Mouse (Mus musculus): ENCODE results near the gene Szrd1. TPM values are rescaled to one million over a fixed set of nuclear protein-coding genes. Genes with fewer than 3 reads are reported as not detected.

Szrd1 gene
- polyA plus RNA-seq, 1 experiment from 2014 or later, result 24.0 TPM

GRCm38 (mm10) chr4:141176328-141176838 lies 36.8 kb upstream of the Szrd1 start:
- H3K27ac ChIP-seq (replicated peaks in 1 of 2; ENCODE audit: control insufficient read depth in 1 of 2, insufficient read depth in 1 of 2, low read depth in 2 of 2, low read length in 2 of 2), result peak overlapping the region; percentile 12 to 49; a peak in 2 of 4 replicates
- 71% methylated on average over 10 of the region's 10 CpGs for WGBS
- H3K27me3 ChIP-seq (ENCODE audit: control insufficient read depth, insufficient read depth, low read length), result no peaks in the 10 kb centered on the region
- no peak overlapping the region for H3K4me2 ChIP-seq (ENCODE audit: low read length)
- no peak overlapping the region for H3K9ac ChIP-seq (ENCODE audit: low read length)
- H3K4me3 ChIP-seq (ENCODE audit: control insufficient read depth in 1 of 2, insufficient read depth in 1 of 2, low read depth in 1 of 2, low read length in 2 of 2), result no peak overlapping the region
- peaks cover 51% of the 10 kb centered on the region for H3K36me3 ChIP-seq (ENCODE audit: control insufficient read depth, insufficient read depth, low read length)
- no peaks in the 10 kb centered on the region for H3K9me3 ChIP-seq (ENCODE audit: control insufficient read depth, low read length)
- peaks cover 8 to 15% of the 10 kb centered on the region in 2 experiments; a peak in 3 of 4 replicates for H3K4me1 ChIP-seq (ENCODE audit: control insufficient read depth in 2 of 2, insufficient read depth in 2 of 2, low read length in 2 of 2)
- ATAC-seq (ENCODE audit: insufficient number of reproducible peaks, insufficient read depth, low FRiP score, low read depth), result no peak

- 43% methylated on average over 5 of the region's 5 CpGs for WGBS
- Histone ChIP-seq H3K4me3 (ENCODE audit: control insufficient read depth in 1 of 2, insufficient read depth in 1 of 2, low read depth in 1 of 2, low read length in 2 of 2) (no peak overlapping the region), H3K4me1 (ENCODE audit: control insufficient read depth in 2 of 2, insufficient read depth in 2 of 2, low read length in 2 of 2) (peaks cover 8 to 15% of the 10 kb centered on the region in 2 experiments; a peak in 3 of 4 replicates), H3K27me3 (ENCODE audit: control insufficient read depth, insufficient read depth, low read length) (no peaks in the 10 kb centered on the region), H3K36me3 (ENCODE audit: control insufficient read depth, insufficient read depth, low read length) (peaks cover 51% of the 10 kb centered on the region), H3K27ac (replicated peaks in 1 of 2; ENCODE audit: control insufficient read depth in 1 of 2, insufficient read depth in 1 of 2, low read depth in 2 of 2, low read length in 2 of 2) (0 out of 4 replicates have a peak overlapping the region, but pooled peaks have one; percentile 9 to 12), H3K4me2 (ENCODE audit: low read length) (no peak overlapping the region), H3K9ac (ENCODE audit: low read length) (no peak overlapping the region), H3K9me3 (ENCODE audit: control insufficient read depth, low read length) (no peaks in the 10 kb centered on the region)
- ATAC-seq (ENCODE audit: insufficient number of reproducible peaks, insufficient read depth, low FRiP score, low read depth), result no peak
Observed at GRCm38 (mm10) chr4:141175783-141176182, 36.2 kb upstream of the Szrd1 start.

GRCm38 (mm10) chr4:141172121-141172520 lies 32.5 kb upstream of the Szrd1 start:
- Histone ChIP-seq H3K27ac (replicated peaks in 1 of 2; ENCODE audit: control insufficient read depth in 1 of 2, insufficient read depth in 1 of 2, low read depth in 2 of 2, low read length in 2 of 2) (no peak overlapping the region), H3K9me3 (ENCODE audit: control insufficient read depth, low read length) (no peaks in the 10 kb centered on the region), H3K4me2 (ENCODE audit: low read length) (no peak overlapping the region), H3K9ac (ENCODE audit: low read length) (no peak overlapping the region), H3K27me3 (ENCODE audit: control insufficient read depth, insufficient read depth, low read length) (no peaks in the 10 kb centered on the region), H3K36me3 (ENCODE audit: control insufficient read depth, insufficient read depth, low read length) (peaks cover 60% of the 10 kb centered on the region), H3K4me1 (ENCODE audit: control insufficient read depth in 2 of 2, insufficient read depth in 2 of 2, low read length in 2 of 2) (peaks cover 8 to 14% of the 10 kb centered on the region in 2 experiments; a peak in 3 of 4 replicates), H3K4me3 (ENCODE audit: control insufficient read depth in 1 of 2, insufficient read depth in 1 of 2, low read depth in 1 of 2, low read length in 2 of 2) (no peak overlapping the region)
- ATAC-seq (ENCODE audit: insufficient number of reproducible peaks, insufficient read depth, low FRiP score, low read depth), result no peak
- WGBS, result 91% methylated on average over 8 of the region's 8 CpGs

- H3K36me3 ChIP-seq (ENCODE audit: control insufficient read depth, insufficient read depth, low read length), result peaks cover 42% of the 10 kb centered on the region
- H3K9me3 ChIP-seq (ENCODE audit: control insufficient read depth, low read length), result no peaks in the 10 kb centered on the region
- no peak overlapping the region for H3K27ac ChIP-seq (replicated peaks in 1 of 2; ENCODE audit: control insufficient read depth in 1 of 2, insufficient read depth in 1 of 2, low read depth in 2 of 2, low read length in 2 of 2)
- H3K4me1 ChIP-seq (ENCODE audit: control insufficient read depth in 2 of 2, insufficient read depth in 2 of 2, low read length in 2 of 2), result no peaks in the 10 kb centered on the region
- no peak overlapping the region for H3K9ac ChIP-seq (ENCODE audit: low read length)
- H3K27me3 ChIP-seq (ENCODE audit: control insufficient read depth, insufficient read depth, low read length), result no peaks in the 10 kb centered on the region
- ATAC-seq (ENCODE audit: insufficient number of reproducible peaks, insufficient read depth, low FRiP score, low read depth), result no peak
- no peak overlapping the region for H3K4me2 ChIP-seq (ENCODE audit: low read length)
- 97% methylated on average over 3 of the region's 3 CpGs for WGBS
- H3K4me3 ChIP-seq (ENCODE audit: control insufficient read depth in 1 of 2, insufficient read depth in 1 of 2, low read depth in 1 of 2, low read length in 2 of 2), result no peak overlapping the region
Observed at GRCm38 (mm10) chr4:141167156-141167555, 27.6 kb upstream of the Szrd1 start.

- WGBS, result 70% methylated on average over 8 of the region's 8 CpGs
- no peak for ATAC-seq (ENCODE audit: insufficient number of reproducible peaks, insufficient read depth, low FRiP score, low read depth)
Observed at GRCm38 (mm10) chr4:141165744-141166292, 26.2 kb upstream of the Szrd1 start.

GRCm38 (mm10) chr4:141163729-141164128 lies 24.2 kb upstream of the Szrd1 start:
- no peak overlapping the region for H3K4me2 ChIP-seq (ENCODE audit: low read length)
- peaks cover 4 to 11% of the 10 kb centered on the region in 2 experiments for H3K4me1 ChIP-seq (ENCODE audit: control insufficient read depth in 2 of 2, insufficient read depth in 2 of 2, low read length in 2 of 2)
- H3K9ac ChIP-seq (ENCODE audit: low read length), result no peak overlapping the region
- no peak overlapping the region for H3K4me3 ChIP-seq (ENCODE audit: control insufficient read depth in 1 of 2, insufficient read depth in 1 of 2, low read depth in 1 of 2, low read length in 2 of 2)
- WGBS, result 90% methylated on average over 5 of the region's 5 CpGs
- no peak overlapping the region for H3K27ac ChIP-seq (replicated peaks in 1 of 2; ENCODE audit: control insufficient read depth in 1 of 2, insufficient read depth in 1 of 2, low read depth in 2 of 2, low read length in 2 of 2)
- ATAC-seq (ENCODE audit: insufficient number of reproducible peaks, insufficient read depth, low FRiP score, low read depth), result no peak
- H3K27me3 ChIP-seq (ENCODE audit: control insufficient read depth, insufficient read depth, low read length), result no peaks in the 10 kb centered on the region
- no peaks in the 10 kb centered on the region for H3K9me3 ChIP-seq (ENCODE audit: control insufficient read depth, low read length)
- peaks cover 12% of the 10 kb centered on the region for H3K36me3 ChIP-seq (ENCODE audit: control insufficient read depth, insufficient read depth, low read length)

More at GRCm38 (mm10) chr4:141165744-141166292, 26.2 kb upstream of the Szrd1 start:
- no peak overlapping the region for H3K27ac ChIP-seq (replicated peaks in 1 of 2; ENCODE audit: control insufficient read depth in 1 of 2, insufficient read depth in 1 of 2, low read depth in 2 of 2, low read length in 2 of 2)
- no peaks in the 10 kb centered on the region for H3K4me1 ChIP-seq (ENCODE audit: control insufficient read depth in 2 of 2, insufficient read depth in 2 of 2, low read length in 2 of 2)
- no peak overlapping the region for H3K9ac ChIP-seq (ENCODE audit: low read length)
- peaks cover 29% of the 10 kb centered on the region for H3K36me3 ChIP-seq (ENCODE audit: control insufficient read depth, insufficient read depth, low read length)
- no peak overlapping the region for H3K4me3 ChIP-seq (ENCODE audit: control insufficient read depth in 1 of 2, insufficient read depth in 1 of 2, low read depth in 1 of 2, low read length in 2 of 2)
- no peak overlapping the region for H3K4me2 ChIP-seq (ENCODE audit: low read length)
- H3K27me3 ChIP-seq (ENCODE audit: control insufficient read depth, insufficient read depth, low read length), result no peaks in the 10 kb centered on the region
- no peaks in the 10 kb centered on the region for H3K9me3 ChIP-seq (ENCODE audit: control insufficient read depth, low read length)

GRCm38 (mm10) chr4:141161699-141162208 lies 22.2 kb upstream of the Szrd1 start:
- 81% methylated on average over 6 of the region's 6 CpGs for WGBS
- Histone ChIP-seq H3K4me1 (ENCODE audit: control insufficient read depth in 2 of 2, insufficient read depth in 2 of 2, low read length in 2 of 2) (peaks cover 4 to 13% of the 10 kb centered on the region in 2 experiments), H3K36me3 (ENCODE audit: control insufficient read depth, insufficient read depth, low read length) (no peaks in the 10 kb centered on the region), H3K4me2 (ENCODE audit: low read length) (no peak overlapping the region), H3K27me3 (ENCODE audit: control insufficient read depth, insufficient read depth, low read length) (no peaks in the 10 kb centered on the region), H3K9me3 (ENCODE audit: control insufficient read depth, low read length) (no peaks in the 10 kb centered on the region), H3K27ac (replicated peaks in 1 of 2; ENCODE audit: control insufficient read depth in 1 of 2, insufficient read depth in 1 of 2, low read depth in 2 of 2, low read length in 2 of 2) (no peak overlapping the region), H3K9ac (ENCODE audit: low read length) (no peak overlapping the region), H3K4me3 (ENCODE audit: control insufficient read depth in 1 of 2, insufficient read depth in 1 of 2, low read depth in 1 of 2, low read length in 2 of 2) (no peak overlapping the region)
- no peak for ATAC-seq (ENCODE audit: insufficient number of reproducible peaks, insufficient read depth, low FRiP score, low read depth)

Measured in heart, embryonic 14.5 days (tissue).